Mouse (Mus musculus): ENCODE data around the gene Six2.

DNA sequence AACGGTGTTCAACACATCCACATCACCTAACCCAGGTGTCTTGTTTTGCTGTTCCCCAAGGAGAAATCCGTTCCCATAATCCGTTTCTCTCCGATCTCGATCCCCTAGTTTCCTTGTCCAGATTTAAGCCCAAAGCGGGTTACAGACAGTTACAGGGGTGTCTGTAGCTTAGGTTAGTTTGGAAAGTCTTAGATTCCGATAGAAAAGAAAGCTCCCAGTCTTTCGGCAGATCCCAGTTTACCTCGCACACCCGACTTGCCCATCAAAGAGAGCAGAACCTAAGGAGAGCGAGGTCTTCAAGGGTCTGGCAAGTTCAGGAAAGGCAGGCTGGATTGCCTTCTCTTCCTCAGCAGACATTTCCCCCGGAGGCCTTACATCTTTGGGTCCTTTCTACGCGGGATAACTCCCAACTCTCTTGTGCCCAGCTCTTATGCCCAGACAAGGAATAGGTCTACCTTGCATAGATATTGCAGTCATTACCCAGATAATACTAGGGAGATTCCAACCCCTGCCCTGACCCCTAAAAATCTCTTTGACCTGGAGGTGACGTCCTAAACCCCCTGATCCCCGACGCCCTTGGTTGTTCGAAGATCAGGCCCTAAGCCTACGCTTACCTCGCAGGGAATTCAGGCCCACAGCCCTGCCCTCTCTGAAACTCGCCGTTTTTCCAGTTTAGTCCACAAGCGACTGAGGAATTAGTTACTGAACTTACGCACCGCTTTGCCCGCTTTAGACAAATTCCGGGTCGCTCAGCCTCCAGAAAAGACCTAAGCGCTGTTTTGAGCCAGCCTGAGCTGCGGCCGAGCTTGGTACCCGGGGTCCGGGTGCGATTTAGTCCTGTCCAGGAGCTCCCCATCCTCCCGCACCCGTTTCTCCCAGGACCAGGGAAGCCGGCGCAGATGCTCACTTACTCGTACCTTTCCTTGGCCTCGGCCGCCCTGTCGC, 1.3 kb downstream of the Six2 start:
- TF ChIP-seq FLI1 (IDR thresholded peaks at IDR 0.05; ENCODE audit: low read length) (no peak), GATA1 (IDR thresholded peaks at IDR 0.05; ENCODE audit: borderline replicate concordance, low read length) (no peak)

Data from megakaryocyte, embryonic 14.5 days (primary cell).